Mouse (Mus musculus): ENCODE measurements at regions not wholly inside any gene's neighbourhood (a gene's known extent, or its start where the extent isn't known, plus 50 kb on each side); places are given as distances from the start of the nearest gene placed in this dataset.

DNA sequence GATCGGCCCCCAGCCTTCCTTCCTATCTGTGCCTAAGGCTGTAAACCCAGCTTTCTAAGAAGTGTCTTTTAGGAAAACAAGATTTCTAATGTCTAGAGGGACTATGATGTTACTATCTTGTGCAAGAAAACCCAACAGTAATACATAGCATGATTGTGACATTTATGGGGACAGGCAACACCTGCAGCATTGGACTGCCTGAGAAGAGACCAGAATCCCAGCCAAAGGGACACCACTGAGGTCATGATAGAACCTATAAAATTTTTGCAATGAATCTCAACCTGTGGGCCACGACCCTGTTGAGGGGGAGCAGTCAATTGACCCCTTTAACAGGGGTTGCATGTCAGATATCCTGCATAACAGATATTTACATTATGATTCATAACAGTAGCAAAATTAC lies 208.1 kb upstream of the Daam1 start:
- DNase-seq (ENCODE audit: low read depth, low spot score), result no peak

DNA sequence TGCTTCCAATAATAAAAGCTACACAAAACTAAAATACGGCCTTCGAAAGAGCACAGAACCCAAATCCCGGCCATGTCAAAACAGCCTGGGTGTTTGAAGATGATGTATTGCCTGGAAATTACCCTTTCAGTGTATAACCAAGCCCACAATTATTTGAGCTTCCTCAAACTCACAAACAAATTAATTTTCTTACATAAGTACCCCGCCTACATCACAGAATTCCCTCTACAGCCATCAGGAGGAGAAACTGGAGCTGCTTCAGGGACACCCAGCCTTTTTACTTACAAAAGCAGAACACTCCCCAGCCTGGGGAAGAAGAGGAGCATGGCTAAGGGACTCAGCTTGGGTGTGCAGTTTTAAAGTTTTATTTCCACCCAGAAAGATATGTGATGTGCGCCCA lies 207.6 kb upstream of the Daam1 start:
- DNase-seq (ENCODE audit: low read depth, low spot score), result no peak

DNA sequence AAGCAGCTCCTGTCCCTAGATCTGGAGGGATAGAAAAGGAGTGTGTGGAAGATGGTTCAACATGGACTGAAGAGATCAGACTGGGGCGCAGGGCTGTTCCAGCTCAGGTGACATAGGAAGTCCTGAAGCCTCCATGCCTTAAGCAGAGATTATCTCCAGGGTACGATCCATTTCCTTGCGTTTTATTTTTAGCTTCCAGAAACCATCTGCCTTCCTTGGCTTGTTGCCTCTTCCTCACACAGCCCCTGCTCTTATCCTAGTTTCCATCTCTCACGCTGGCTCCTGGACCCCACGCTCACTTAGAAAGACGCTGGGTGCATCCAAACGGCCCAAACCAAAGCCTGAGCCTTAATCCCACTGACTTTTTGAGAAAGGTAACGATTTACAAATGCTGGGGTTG lies 206.8 kb upstream of the Daam1 start:
- no peak for DNase-seq (ENCODE audit: low read depth, low spot score)

DNA sequence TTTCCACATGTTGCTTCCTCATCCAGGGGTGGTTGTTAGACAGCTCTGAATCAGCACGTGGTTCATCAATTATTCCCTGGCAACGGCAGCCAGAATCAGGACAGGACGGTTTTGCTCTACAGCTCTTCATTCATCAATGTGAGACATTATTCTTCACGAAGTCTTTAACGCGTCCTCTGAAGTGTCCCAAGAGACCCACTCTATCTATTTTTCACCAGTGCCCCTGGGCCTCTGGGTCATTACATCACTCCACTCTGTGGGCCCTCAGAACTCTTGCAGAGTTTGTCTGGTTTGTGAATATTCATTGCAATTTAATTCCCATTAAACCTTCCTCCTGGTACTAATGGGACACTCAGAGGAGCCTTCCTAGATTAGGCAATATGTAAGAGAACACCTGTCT lies 206.2 kb upstream of the Daam1 start:
- no peak for DNase-seq (ENCODE audit: low read depth, low spot score)

DNA sequence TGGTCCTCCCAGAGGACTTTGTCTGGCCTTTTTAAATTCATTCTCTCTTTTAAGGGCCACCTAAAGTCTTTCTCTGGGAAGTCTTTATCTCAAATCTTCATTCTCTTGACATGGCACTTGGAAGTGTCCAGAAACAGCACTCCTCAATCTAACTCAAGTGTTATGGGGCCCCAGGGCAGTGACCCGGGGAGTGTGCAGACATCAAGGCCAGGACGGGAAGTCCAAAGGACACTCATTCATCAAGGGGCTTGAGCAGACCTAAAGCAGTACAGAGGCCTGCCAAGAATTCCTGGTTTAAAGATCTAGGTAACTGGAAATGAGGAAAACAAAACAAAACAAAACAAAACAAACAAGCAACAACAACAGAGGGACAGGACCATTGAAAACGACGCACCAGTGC lies 205.8 kb upstream of the Daam1 start:
- no peak for DNase-seq (ENCODE audit: low read depth, low spot score)

DNA sequence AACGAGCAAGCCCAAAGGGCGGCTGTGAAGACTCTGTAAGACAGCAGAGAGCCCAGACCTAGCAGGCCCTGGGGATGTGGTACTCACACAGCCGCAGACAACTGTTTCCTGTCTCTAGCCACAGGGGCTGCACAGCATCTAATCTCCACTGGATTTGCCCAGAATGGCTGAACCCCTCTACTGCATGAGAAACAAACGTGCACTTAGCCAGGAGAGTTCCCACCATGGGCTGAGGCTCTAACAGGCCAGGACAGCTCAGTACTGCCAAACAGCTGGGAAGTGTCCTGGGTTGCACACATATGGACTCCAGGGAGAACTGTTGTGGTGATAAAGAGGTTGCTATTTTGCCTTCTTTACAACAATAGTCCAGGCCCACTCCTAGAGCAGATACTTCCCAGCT lies 204.1 kb upstream of the Daam1 start:
- DNase-seq (ENCODE audit: low read depth, low spot score), result no peak

DNA sequence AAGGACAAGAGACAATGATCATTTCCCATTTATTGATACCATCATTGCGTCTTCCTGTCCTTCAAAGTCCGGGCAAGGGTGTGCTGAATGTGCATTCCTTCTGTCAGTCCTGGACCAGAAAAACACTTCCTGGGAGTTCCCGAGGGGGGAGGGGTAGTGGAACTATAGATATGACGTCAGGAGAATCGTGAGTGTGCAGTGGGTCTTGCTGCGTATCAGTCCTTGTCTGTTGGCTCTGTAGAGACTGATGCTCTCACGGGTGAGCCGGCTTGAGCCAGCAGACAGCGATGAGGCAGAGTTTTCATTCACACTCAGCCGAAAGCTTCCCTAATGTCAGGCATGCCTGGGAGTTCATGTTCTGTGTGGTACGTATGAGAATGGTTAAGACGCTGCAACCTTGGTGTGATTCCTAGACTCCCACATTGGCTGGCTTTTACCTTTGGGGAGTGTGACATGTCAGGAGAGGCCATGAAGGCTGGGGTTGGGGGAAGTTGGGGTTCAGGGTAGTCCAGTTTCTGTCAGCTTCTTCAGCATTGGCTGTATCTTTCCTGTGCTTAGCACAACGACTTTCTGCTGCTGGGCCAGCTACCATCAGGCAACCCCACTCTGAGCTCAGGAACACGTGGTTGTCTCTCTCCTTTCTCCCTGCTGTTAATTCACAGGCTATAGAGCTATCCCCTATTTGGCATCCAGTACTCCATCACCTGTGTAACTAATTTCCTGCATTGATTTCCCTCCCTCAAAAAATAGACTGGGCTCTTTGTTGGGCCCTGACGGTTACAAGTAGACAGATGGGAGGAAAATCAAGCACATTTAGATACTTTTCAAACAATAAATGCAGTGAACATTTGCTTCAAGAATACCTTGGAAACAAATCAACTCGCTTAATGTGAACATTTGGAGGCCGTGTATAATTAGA lies 203.2 kb upstream of the Daam1 start:
- peak; percentile 41 for DNase-seq (ENCODE audit: low read depth, low spot score)

DNA sequence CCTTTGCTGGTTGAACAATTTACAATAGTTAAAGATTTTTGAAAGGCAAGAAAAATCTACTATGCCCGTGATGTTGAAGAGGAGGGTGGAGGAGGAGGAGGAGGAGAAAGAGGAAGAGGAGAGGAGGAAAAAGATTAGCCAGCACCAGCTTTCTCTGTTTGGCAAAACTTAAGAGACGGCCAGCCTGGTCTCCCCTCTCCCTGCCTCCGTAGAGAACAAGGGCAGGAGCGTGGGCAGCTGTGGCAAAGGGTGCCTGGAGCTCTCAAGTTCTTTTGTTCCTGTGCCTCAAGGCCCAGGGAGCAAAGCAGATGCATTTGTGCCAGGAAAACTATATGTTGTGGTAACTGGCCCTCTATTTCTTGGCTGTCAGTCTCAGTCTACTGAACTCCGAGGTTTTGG lies 202.5 kb upstream of the Daam1 start:
- no peak for DNase-seq (ENCODE audit: low read depth, low spot score)

DNA sequence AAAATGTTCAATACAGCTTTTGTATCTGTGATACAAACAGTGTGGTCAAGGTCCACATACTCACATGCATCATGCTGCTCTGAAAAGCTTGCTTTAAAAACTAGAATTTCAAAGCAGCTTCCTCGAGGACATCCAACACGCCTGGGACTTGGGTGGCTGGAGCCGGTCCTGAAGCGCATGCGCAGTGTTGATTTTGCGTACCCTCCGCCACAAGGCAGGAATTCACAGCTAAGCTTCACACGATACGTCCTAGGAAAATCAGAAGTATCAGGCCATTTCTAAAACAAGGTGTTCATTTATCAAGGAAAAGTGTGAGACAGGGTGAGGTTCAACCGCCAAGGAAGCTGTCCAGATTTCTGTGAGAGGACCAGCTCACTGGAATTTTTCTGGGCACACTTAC lies 202.1 kb upstream of the Daam1 start:
- peak; percentile 55 for DNase-seq (ENCODE audit: low read depth, low spot score)

DNA sequence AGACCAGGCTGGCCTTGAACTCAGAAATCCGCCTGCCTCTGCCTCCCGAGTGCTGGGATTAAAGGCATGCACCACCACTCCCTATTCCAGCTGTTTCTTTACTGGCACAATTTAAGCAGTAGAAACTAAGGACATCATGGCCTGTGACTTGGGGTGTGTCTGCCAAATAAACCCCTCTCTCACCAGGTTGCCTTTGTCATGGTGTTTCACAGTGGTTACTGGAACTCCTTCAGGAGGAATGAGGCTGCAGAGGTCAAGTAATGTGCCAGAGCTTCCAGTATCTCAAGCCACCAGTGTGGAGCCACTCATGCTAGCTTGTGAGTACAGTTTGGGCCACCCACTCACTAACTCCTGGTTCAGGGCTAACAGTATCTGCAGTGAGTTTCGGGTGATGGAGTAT lies 200.5 kb upstream of the Daam1 start:
- DNase-seq (ENCODE audit: low read depth, low spot score), result peak; percentile 87

DNA sequence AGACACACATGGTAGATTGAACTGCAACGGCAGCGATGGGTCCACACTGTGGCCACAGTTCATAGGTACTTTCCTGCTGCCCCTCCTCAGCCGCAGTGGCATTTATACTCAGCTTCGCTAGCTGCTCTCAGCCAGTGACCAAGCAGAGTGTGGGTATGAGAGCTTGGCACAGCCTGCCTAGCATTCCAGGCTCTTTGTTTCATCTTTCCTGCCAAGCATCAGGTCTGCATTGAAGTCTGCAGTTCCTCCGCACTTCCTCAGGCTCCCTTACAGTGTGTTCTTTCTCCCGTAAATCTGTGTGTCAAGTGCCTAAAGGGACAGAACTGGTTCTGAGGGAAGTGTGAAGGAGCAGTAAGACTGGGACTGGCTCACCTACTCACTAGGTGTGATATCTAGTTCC lies 194.6 kb upstream of the Daam1 start:
- no peak for DNase-seq (ENCODE audit: low read depth, low spot score)

DNA sequence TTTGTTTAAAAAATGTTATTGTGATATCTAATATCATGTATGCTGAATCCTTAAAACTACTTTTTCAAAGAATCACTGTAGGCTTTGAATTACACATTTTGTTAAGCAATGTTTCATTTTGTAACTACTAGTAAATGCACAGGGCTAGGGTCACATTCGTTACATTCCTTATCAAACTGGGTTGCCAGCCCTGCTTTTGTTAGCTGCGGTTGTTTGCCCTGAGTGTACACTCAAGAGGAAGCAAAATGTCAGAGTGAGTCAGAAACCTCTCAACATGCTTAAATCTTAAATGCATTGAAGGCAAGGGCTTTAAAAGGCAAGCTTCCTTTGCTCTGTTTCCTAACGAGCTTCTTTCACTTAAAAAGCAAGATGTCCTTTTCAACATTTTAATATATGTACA lies 193.6 kb upstream of the Daam1 start:
- no peak for DNase-seq (ENCODE audit: low read depth, low spot score)

DNA sequence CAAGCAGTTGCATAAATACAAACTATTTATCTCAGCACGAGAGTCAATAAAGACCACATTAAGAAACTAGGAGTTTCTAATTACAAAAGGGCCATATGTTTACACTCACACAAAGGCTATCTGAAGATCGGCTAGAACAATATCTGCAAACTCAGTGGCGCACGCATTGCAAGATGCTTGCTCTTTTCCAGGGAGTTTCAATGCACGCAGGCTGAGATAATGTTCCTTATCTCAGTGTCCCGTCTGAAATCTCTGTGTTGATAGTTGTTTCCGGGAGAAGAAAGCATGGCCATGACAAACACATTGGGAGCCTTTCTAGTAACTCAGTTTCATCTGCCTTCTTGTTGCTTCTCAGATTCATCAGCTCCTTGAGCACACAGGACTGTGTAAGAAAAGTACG lies 192.6 kb upstream of the Daam1 start:
- no peak for DNase-seq (ENCODE audit: low read depth, low spot score)

DNA sequence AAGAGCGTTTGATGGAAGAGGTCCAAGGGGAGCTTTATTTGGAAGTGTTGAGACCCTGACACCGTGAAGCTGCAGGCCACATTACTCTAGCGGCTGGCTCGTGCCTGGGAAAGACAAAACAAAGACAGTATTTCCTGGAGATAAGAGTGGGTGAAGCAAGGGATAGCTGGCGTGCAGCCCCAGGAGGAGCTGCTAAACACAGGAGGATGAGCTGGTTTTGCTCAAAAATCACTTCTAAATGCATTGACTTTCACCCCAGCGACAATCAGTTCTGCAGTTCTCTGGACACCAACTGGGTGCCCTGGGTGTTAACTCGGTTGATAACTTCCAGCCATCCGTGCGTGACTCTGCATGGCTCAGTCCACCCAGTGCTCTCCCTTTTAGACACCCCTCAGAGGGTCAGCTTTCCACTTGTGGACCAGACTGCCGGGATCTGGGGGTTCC lies 190.8 kb upstream of the Daam1 start:
- DNase-seq (ENCODE audit: low read depth, low spot score), result no peak

DNA sequence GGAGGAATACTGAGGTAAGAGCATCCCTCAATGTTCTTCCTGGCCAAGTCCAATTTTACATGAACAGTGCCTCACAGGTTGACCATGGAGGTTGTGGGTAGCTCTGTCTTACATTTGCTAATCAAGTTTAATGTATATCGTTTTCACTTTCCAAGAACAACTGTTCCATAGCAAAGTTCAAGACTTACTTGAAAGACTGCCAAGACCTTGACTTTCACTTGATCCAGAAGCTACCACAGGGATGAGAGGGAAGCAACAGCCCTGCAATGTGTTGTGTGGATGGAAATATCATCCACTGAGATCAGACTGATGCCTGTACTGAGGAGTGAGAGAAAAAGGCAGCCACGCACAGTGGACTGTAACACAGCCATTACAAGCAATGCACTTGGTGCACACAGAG lies 189.4 kb upstream of the Daam1 start:
- DNase-seq (ENCODE audit: low read depth, low spot score), result no peak

DNA sequence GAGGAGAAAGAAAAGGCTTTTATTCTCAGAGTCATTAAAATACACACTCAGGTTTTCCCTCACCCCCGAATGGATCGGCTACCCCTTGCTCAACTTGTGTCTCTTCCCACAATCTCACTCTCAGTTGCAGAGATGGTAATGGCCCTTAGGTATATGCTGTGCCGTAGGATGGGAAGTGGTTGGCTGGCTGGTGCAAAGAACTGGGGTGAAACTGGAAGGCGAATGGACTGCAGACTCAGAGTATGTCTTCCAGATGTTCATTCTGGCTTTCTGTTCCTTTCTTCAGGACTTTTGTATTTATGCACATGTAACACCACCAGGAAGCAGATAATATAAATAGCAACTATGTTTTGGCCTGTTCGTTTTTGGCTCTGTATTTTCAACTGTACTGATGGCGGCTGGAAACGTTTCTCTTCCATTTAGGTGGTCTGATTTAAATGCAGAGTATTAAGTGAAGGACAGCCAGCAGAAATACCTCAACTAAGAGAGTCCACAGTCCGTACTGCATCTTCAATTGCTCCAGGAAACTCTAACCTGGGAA lies 188.0 kb upstream of the Daam1 start:
- DNase-seq (ENCODE audit: low read depth, low spot score), result no peak

DNA sequence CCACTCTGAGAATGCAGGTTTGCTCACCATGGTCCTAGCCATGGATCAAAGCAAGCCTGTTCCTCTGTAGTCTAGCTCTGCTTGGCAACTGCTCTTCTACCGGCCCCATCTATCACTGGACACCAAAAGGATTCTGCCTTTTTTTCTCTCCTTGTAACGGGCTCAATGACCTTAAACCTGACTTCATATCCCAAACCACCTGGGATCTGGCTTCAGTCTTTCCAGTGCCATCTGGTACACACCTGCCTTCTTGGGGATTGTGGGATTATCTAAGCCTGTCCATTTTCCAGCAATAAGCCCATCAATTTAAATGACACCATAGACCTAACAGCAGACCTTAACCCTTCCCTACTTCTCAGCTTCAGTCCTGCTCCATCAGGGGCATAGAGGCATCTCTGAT lies 179.6 kb upstream of the Daam1 start:
- no peak for DNase-seq (ENCODE audit: low read depth, low spot score)

DNA sequence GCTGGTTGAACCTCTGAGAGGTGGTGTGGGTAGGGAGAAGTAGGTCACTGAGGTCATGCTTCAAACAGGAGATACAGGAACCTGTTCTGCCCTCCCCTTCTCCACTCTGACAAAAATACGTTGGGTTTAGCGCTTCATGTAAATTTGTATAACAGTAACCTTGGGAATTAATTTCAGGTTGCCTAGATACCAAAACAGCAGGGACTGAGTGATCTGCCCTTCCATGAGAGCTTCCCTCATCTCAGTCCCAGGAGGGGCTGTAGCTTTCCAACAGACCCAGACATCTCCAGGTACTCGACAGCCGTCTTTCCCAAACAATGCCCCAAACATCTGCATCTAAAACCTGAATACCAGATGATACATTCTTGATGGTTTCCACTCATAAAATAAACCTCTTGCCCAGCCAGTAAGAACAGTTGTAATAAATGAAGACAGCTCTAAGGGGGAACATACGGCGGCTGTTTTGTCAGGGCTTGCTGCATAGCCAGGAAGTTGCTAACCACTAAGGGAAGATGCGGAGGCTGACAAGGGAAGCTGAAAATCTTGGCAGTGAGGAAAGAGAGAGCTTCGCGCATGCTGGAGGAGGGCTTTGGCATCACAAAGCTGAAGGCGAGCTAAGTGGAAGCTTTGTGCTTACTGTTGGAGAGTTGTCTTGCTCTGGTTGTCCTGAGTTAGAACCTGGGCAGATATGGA lies 137.4 kb upstream of the Daam1 start:
- DNase-seq (ENCODE audit: low read depth, low spot score), result no peak

DNA sequence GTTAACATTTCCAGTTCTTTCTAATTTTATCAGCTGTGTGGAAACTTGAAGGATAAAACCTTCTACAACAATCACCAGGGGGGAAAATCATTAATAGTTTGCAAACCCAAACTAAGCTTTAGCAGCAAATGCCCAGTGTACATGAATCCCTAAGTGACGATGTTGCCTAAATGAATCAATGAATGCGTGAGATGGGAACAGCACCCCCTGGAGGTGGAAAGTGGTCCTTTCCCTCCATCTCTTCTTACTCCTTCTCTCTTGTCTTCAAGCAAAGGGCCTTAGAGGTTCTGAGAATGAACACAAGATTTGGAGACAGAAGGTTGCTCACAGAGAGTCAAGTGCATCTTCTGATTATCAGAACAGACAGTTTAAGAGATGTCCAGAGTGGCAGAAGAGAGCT lies 129.1 kb upstream of the Daam1 start:
- DNase-seq (ENCODE audit: low read depth, low spot score), result peak; percentile 70

DNA sequence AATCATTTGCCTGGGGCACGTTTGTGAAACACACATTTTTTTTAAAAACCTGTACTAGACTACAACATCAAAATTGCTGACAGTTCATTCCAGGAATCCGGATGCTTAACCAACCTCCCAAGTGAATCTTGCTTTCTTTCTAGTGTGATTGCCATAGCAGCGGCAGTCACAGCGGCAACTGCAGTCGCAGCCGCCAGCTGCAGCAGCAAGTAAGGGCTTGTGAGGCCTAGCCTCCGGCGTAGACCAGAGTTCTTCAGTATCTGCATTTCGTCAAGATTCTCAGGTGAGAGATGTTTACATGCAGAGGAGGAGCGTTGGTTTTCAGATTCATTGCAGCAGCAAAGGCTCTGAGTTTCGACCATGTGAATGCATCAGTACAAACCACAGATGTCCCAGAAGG lies 128.7 kb upstream of the Daam1 start:
- peak; percentile 19 for DNase-seq (ENCODE audit: low read depth, low spot score)

DNA sequence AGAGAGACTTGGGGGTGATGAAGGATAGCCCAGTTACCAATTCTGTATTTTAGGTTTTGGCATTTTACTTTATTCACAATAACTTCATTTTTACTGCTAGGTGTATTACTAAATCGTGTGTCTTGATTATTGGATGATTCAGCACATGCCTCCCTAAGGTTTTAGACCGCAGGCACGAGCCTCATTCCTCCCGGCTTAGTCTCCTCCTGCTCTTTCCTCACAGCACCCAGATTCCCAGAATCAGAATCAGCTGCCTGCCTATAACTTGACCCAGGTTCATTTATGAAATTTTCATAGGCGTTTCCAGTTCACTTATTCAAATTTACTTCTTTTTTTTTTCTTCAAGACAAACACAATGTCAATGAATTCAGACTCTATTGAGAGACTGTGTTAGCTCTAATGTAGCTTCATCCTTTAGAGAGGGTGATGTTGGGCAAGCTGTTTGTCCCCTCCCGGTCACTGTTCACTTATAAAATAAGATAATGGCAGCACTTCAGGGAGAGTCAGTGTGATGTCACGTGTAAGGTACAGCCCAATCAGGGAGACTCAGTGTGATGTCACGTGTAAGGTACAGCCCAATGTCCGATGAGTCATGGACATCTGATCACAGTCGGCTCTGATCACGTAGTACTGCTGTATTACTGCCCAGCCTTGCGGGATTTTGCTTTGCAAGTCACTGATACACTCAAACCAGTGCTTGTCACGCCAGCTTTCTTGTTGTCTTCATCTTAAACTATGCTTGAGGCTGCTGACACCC lies 127.6 kb upstream of the Daam1 start:
- DNase-seq (ENCODE audit: low read depth, low spot score), result peak; percentile 32

DNA sequence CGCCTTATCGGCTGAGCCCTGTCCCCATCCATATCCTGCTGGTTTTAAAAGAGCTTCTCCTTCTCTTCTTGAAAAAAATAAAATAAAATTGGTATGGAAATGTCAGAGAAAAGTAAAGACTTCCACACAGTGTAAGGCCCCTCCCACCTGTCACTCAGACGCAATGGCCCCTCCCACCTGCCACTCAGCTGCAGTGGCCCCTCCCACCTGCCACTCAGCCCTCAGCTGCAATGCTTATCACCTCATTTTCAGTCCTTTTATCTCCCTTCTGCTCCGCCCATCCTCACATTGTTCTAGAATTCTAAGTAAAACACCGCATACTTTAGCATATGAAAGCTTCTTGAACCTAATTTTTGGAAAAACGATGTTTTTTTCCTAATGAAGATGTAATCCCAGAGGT lies 126.4 kb upstream of the Daam1 start:
- DNase-seq (ENCODE audit: low read depth, low spot score), result peak; percentile 39
